Mouse (Mus musculus) megakaryocyte-erythroid progenitor cell, adult 5-6 weeks (primary cell): ENCODE results near the gene Mettl2. TPM values are rescaled to one million over a fixed set of nuclear protein-coding genes. Genes with fewer than 3 reads are reported as not detected.
A peak's percentile ranks its signal among the peaks of the same experiment; 100 is the strongest.

Experiments used
- ATAC-seq: replicated peaks from 2 replicates; pipeline ENCODE4 v1.8.0; 2016; ENCODE audit warnings: mild to moderate bottlenecking, inconsistent platforms; ENCODE audit not compliant: severe bottlenecking, poor library complexity, low FRiP score, low TSS enrichment
- total RNA-seq, 2 experiments: library from RNA; stranded (forward) in 1 of 2; stranded (reverse) in 1 of 2; fragments of 200-1000, 215-1000 nt in 1 of 2; fragments of >200 nt in 1 of 2; fragmentation: Nextera tagmentation in 1 of 2; gene quantifications; 2 replicates each; pipeline ENCODE4 v1.2.3; 2014 to 2017

Gene Mettl2
- total RNA-seq, 2 experiments from 2014 or later, result 30.1 to 60.0 TPM

DNA sequence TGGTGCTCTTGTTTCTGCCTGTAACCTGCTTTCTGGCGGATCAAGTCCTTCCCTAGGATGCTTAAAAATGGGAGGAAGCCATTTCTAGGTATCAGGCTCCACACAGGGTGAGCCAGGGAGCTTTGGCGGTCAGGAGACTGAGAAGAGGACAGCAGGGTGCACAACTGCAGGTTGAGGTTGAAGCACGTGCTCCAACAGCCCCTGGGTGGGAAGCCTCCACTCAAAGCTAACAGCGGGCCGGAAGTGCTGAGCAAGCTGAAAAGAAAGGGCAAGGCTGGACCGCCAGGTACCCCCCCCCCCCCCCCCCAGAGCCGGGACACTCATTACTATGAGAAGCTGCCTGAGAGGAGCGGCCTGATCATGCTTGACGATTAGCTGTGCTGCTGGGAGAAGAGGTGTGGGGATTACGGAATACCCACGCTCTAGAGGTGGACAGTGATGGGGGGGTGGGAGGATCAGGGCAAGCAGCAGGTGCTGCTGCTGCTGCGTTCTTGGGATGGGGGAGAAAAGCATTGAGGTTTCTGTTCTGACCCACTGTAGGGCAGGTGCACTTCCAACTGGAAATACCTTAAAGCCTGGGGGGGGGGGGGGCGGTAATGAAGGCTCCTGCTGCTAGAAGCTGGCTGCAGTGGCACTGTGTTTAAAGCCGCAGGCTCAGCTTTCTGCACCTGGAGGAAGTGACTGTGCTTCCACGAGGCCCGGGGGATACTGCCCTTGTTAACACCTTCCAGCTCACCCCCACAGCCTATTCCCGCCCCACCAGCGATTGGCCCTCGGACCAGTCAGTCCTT, 25.2 kb downstream of the Mettl2 start:
- ATAC-seq, result 0 out of 2 replicates have a peak, but pooled peaks have one; percentile 16

DNA sequence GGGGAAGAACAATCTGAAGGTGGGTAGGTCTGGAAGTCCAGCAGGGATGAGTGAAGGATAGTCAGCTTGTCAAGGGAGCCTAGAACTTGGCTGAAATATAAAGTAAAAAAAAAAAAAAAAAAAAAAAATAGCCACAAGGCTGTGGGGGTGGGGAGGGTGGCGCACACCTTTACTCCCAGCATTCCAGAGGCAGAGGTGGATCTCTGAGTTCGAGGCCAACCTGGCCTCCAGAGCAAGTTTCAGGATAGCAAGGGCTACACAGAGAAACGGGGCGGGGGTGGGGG, 25.7 kb downstream of the Mettl2 start:
- ATAC-seq, result no peak

DNA sequence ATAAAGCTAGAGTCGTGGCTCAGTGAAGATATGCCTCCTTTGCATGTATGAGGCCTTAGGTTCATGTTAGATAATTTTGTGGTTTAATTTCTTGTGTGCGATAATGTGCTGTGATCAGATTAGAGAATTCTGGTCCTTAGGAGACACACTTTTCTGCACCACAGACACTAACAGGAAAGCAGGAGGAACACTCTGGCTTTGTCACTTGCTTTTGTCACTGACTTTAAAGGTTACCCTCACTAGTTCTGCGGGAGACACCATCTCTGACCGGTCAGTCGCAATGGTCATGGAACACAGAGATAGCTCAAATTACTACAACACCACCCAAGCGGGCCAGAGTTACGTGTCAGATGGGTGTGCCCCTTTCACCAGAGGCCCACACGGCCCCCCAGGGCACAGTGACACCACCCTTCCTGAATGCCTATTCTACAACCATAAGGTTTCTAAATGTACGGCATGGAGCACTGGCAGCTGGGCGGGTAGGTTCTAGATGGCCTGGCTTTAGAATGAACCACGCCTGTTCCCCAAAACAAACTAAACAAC, 26.2 kb downstream of the Mettl2 start:
- peak; percentile 77 for ATAC-seq

DNA sequence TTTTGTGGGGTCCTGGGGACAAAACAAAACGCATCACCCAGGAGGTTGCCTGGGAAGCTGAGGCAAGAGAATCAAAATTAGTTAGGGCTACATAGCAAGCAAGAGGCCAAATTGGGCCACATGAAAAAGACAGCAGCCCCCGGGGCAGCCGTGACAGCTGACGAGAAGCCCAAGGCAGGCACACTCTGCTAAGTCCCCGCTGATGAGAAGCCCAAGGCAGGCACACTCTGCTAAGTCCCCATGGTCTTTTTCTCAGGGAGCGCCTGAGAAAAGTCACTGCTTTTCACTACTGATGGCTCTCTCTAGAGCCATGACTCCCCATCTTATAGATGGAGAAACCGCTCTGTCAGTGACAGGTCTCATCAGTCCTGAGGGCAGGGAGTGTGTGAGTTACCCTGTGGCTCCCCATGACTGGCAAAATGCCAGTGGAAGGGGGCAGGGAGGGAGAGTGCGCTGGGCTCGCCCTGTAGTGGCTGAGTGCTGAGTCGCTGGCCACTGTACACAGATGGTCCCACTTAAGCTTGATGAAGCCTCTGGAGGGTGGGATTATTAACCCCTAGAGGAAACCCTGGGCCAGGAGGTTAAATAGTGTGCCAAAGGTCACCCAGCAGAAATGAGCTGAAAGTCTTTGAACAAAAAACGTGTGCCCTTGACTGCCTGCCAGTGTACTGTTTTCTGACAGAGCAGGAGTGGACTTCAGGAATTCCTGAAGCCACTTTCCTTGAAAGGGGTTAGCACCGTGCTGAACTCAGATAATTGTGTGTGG, 27.0 kb downstream of the Mettl2 start:
- ATAC-seq, result peak; percentile 43

DNA sequence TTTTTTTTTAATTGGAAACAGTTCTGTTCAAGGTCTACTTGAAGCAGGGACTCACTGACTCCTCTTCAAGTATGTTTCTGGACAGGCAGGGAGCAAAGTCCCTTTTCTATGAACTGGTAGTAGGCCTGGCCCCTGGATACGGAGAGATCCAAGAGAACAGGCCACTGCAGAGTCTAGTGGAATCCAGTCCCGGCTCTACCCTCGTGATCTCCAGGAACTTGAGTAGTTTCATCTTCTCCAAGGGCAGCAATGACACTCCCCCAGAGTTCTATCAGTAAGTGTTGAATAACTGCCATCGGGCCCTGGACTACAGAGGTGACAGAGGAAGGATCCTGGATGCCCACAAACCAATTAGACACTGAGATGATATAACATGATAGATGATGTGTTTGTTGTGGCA, 29.7 kb downstream of the Mettl2 start:
- ATAC-seq, result no peak

DNA sequence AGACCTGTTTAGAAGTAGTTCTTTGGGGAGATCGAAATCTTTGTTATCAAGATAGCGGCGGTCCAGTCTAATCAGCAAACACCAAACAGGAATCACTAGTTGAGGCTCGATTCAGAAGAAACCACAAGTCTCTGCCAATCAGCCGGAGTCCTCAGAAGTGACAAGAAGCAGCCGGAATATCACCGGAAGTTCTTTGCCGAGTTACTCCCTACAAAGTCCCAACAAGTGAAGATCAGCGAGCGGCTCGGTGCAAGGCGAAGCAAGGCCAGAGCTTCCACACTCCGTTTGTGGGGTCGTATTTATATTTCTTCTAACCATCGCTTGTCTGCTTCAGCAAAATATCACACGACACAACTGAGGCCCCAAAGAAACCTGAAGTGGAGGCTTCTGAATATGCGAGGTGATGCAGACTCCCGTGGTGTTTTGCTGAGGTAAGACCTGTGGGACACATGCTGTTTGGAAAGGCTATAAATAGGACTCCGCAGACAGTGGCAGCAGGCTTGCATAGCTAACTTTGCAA, 30.6 kb downstream of the Mettl2 start:
- no peak for ATAC-seq

DNA sequence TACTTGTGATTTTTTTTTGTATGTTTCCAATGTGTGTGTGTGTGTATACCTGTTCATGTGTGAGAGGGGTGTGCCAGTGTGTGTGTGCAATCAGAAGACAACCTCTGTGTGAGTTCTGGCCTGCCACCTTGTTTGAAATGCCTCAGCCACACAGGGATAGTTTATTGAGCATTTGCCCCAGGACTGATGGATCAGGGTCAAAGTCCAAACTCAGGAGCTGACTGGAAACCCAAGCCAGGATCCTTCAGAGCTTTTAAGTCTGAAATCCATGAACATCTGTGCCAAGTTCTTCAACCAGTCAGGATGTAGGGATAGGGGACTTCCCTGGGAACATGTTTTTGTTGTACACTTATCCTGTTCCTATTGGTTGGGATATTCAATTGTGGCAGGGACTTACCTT, 31.8 kb downstream of the Mettl2 start:
- ATAC-seq, result no peak

DNA sequence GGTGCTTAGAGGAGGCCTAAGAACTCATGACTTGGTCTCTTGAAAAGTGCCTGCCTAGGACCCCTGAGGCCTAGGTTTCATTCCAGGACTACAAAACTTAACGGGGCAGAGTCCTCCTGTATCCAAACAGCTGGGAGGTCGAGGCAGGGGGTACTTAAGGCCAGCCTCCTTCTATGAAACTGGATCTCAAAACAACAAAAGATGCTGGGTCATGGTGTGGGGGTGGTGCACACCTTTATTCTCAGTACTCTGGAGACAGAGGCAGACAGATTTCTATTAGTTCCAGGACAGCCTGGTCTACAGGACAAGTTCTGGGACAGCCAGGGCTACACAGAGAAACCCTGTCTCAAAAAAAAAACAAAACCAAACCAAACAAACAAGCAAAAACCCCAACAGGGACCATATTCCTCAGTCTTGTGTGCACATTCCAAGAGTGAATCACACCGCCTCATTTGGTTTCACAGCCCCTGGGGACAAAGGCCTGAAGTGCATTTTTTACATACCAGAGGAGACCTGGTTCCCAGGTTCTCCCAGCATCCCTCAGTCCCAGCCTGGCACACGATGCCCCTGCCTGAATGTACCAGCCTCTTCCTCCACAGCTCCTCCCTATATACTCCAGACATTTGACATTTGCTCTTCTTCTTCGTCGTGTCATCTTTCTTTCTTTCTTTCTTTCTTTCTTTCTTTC, 33.6 kb downstream of the Mettl2 start:
- no peak for ATAC-seq

DNA sequence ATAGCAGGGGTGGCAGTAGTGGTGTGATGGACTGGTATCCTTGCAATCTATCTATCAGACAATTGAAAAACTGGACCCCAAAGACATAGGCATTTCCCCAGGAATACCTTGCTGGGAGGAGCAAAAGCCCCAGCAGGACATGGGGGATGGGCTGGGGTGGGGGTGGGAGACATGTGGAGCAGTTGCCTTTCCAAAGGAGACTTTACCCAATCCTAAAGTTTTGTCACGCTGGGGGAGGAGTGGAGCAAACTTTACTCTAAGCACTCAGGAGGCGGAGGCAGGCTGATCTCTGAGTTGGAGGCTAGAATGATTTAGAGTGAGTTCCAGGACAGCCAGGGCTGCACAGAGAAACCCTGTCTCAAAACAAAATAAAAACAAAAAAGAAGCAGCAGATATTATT, 35.2 kb downstream of the Mettl2 start:
- no peak for ATAC-seq

DNA sequence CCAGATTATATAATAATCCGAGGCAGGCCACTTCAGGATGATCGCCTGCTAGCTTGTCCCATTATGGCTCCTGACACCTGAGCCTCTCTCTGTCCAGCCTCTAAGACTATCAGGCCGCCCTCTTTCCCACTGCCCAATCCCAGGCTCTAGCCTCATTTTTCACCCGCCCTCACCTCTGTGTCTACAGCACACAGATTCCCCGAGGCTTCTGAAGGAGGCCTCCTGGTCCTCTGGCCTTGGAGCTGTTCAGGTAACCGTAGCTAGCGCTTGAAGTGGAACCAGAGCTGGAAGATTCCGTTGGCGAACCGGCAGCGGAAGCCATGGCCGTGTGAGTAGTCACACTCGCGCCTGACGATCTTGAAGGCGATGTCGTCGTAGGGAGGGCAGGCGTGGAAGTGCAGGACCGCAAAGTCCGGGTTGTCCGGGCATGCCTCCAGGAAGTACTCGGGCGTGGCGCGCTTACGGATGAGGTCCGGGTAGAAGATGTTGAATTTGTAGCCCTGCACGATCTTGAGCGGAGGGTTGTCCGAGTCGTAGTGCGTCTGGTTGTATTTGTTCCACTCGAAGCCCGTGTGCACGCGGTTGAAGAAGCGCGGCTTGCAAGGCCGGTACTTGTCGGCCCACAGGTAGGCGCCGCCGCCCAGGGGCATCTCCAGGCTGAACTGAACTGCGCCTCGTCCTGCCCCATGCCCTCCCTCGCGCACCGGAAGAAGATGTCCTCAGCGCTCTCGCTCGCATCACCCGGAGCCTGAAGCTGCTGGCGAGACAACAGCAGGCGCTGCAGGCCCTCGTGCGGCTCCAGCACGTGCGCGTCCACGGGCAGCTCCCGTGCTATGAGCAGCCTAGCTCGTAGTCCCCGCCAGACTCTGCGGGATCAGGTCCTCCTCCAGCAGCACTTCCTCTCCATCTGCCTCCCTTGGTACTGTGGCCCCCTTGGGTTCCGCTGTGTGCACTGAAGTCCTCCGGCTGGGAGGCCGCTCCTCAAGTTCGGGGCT, 38.6 kb downstream of the Mettl2 start:
- no peak for ATAC-seq

DNA sequence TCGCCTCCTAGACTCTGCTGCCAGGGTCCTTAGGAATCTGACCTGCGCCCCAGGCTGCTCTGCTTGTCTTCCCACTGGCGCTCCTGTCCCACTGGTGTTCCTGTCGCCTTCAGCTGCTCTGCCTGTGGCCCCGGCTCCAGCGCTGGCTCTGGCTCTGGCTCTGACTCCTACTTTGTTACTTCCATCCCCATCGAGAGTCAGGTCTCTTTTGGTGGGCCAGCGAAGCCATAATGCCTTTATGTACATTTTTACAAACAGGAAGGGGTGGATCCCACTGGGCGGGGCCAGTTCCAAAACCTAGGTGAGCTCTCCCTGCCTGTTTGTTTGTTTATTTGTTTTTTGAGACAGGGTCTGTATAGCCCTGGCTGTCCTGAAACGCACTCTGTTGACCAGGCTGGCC, 40.6 kb downstream of the Mettl2 start:
- ATAC-seq, result peak; percentile 27; the same call in 1 of the 2 replicates

DNA sequence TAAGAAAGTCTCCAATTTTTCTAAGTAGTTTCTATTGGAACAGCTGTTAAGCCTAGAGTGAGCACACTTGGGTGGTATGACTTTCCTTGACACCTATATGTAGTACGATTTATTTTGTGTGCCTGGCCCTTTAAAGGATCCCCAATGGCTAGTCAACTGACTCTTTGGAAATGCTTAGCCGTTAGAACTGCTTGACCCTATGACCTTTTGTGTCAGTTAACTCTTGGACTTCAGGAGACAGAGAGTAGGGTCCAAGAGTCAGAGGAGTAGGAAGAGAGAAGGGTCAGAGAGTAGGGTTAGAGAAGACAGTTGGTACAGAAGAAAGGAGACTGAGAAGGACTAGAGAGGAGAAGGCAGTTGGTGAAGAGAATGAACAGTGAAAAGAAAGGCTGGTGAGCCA, 52.3 kb downstream of the Mettl2 start, which contains the start of gene Tlk2:
Gene Tlk2 (plus strand): TSS at position 292 of the 400 bp plus-strand sequence.
- ATAC-seq, result no peak

DNA sequence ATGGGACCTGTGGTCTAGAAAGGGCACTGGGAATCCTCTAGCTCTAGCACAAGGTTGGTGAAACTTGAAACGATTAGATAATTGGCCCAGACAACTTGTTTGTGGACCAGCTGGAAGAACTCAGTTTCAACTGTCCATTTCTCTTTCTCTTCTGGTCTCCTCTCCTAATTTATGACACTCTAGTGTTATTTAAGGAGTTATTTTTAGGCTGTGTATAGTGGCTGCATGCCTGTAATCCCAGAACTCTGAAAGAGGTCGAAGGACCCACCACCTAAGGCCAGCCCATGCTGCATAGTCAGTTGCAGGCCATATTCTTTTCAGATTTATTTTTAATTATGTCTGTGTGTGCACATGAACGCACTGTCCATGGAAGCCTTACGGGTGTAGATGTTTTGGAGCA, 53.3 kb downstream of the Mettl2 start:
- no peak for ATAC-seq

DNA sequence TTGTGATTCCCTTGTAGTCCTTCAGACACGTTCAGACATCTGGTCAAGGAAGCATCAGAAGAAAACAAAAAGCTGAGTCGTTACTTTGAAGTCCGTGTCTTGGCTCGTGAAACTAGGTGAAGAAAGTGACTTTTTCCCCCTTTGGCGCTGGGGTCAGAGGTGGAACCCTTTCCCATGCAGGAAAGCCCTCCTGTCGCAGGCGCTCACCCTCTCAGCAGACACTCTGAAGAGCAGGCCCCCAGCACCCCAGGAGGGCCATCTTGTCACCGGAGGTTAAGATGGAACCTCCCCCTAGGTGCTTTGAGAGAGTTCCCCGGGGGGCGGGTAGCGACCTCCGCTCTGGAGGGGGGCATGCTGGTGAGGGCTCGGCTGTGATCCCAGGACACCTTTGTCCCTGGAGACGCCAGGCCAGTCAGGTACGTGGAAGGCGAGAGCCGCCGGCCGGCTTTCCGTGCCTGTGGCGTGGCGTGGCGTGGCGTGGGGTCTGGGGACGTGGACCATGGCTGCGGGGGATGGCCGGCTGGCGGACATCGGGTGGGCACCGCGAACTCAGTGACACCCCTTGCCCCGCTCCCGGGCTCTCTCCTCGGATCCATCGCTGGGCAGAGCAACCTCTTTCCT, 54.4 kb downstream of the Mettl2 start:
- ATAC-seq, result peak; percentile 45

DNA sequence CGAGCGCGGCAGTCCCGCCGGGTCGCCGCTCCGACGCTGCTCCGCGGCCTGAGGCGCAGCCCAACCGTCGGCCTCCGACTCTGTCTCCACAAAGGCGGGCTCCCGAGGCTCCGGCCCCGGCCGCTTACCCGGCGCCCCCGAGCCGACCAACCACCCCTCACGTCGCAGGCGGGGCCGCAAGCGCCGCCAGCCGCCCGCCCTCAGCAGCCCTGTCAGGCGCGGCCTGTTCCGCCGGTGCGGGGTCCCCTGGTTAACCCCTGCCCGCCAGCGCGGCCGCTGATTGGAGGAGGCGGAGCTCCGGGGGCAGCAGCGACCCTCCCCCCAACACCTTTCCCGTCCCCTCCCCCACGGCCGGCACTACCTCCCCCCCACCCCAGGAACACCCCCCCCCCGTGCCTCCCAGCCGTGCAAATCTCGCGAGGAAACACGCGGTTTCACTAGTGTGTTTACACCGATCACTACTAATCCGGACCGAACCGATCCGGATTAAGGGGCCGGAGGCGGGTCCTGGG, 55.0 kb downstream of the Mettl2 start:
- ATAC-seq, result peak; percentile 87

DNA sequence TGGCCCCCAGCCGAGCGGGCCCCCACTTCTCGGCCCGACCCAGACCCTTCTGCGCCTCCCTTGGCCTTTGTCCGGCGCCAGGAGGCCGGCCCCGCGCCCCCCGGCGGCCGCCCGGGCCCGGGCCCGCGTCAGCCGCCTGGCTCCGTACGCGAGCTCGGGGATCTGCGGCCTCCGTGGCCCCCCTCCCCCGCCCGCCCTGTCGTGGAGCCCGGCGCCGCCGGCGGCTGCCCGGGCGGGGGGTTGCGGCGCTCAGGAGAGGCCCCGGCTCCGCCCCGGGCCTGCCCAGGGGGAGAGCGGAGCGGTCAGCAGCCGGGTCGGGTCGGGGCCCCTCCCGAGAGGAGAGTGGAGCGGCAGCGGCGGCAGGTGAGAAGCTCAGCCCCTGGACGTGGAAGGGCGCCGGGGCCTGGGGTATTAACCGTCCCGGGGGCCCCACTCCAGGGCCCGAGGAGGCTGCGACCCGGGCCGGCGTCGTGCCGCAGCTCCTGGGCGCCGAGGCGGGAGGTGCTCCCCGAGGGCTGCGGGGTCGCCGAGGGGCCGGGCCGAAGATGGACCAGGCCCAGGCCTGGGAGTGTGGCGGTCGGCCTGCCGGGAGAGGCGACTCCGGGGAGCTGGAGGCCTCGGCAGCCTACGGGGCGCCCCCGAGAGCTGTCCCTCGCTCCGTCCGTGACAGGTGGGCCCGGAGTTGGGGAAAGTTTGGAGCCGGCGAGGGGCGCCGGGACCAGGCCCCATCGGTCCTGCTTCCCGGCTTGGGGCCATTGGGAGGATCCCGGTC, 55.6 kb downstream of the Mettl2 start:
- ATAC-seq, result no peak

DNA sequence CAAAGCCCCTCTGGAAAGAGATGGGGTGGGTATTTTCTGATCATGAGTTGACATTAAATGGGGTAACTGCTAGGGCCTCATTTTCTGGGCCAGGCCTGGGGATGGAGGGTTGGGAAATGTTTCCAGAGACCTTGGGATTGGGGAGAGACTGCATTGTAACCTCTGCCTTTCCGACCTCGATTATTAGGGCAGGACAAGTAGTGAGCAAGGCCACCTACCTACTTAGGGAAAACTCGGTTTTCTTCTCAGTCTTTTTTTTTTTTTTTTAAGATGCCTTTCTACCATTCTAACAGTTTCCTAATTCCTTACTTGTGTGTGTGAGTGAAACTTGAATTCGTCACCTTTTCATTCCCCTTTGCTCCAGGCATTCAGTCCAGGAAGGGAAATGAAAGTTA, 56.2 kb downstream of the Mettl2 start:
- no peak for ATAC-seq
